Comparison of ENCODE assay signal across 14 mouse cellular contexts in genomic region chr14:35009074-35009473, GRCm38 (mm10).
A peak's percentile ranks its signal among the peaks of the same experiment; 100 is the strongest.
DNase-seq lines count a peak whose midpoint lies in the region; ATAC-seq and TF ChIP-seq lines count a peak whose summit lies in the region.
"Had no signal": no experiment of that assay in that cellular context is flagged by ENCODE, and none has a peak within 500 bp of the region (broad histone marks: within the 10 kb centered on the region; RNA-seq: fewer than 3 reads in every experiment).

No protein-coding gene starts in this region.

- no peaks in the 10 kb centered on the region for H3K9me3 ChIP-seq in kidney, embryonic 16.5 days (ENCODE audit: low read length)
- no peaks in the 10 kb centered on the region for H3K9me3 ChIP-seq in kidney, embryonic 15.5 days (replicated peaks)
- no peaks in the 10 kb centered on the region for H3K9me3 ChIP-seq in ES-E14 (ENCODE audit: control insufficient read depth, insufficient read depth, low read depth, low read length)
- H3K9me3 ChIP-seq in hindbrain, embryonic 16.5 days (ENCODE audit: control insufficient read depth, low read length), result no peaks in the 10 kb centered on the region
- H3K9me3 ChIP-seq: embryonic facial prominence, embryonic 15.5 days; limb, embryonic 15.5 days; lung, embryonic 15.5 days had no signal

- no peaks in the 10 kb centered on the region for H3K36me3 ChIP-seq in kidney, embryonic 16.5 days (ENCODE audit: insufficient read depth, low read length)
- no peaks in the 10 kb centered on the region for H3K36me3 ChIP-seq in kidney, embryonic 15.5 days
- H3K36me3 ChIP-seq in ES-E14 (ENCODE audit: control insufficient read depth, insufficient read depth, low read length, poor library complexity, severe bottlenecking), result no peaks in the 10 kb centered on the region
- H3K36me3 ChIP-seq in hindbrain, embryonic 16.5 days (ENCODE audit: control insufficient read depth, insufficient read depth, low read length), result no peaks in the 10 kb centered on the region
- H3K36me3 ChIP-seq: embryonic facial prominence, embryonic 15.5 days; limb, embryonic 15.5 days; lung, embryonic 15.5 days had no signal

- TF ChIP-seq POLR2A in brain, embryonic 14.5 days (IDR thresholded peaks at IDR 0.05; ENCODE audit: borderline replicate concordance, extremely low read depth, insufficient read depth, insufficient read length, poor library complexity, severe bottlenecking), result no peak

- no peak for TF ChIP-seq CTCF in brain, embryonic 14.5 days (IDR thresholded peaks at IDR 0.05; ENCODE audit: borderline replicate concordance, extremely low read depth, insufficient read depth, insufficient read length)

- no peak overlapping the region for H3K27ac ChIP-seq in kidney, embryonic 16.5 days (ENCODE audit: low read length)
- no peak overlapping the region for H3K27ac ChIP-seq in kidney, embryonic 15.5 days
- H3K27ac ChIP-seq in ES-E14 (ENCODE audit: insufficient read depth, low read depth, low read length, poor library complexity, severe bottlenecking), result no peak overlapping the region
- no peak overlapping the region for H3K27ac ChIP-seq in hindbrain, embryonic 16.5 days (ENCODE audit: low read depth, low read length)
- H3K27ac ChIP-seq: embryonic facial prominence, embryonic 15.5 days; limb, embryonic 15.5 days; lung, embryonic 15.5 days had no signal

- ATAC-seq in kidney, embryonic 16.5 days (ENCODE audit: low FRiP score, low TSS enrichment), result 0 out of 2 replicates have a peak, but pooled peaks have one; percentile 9
- ATAC-seq in kidney, embryonic 15.5 days (replicated peaks; ENCODE audit: low FRiP score), result no peak
- ATAC-seq in hindbrain, embryonic 16.5 days, result peak; percentile 29; the same call in 1 of the 2 replicates
- ATAC-seq: intestine, postnatal 0 days had no signal

- peak; percentile 47 for DNase-seq in ES-E14 (ENCODE audit: low read depth, low spot score)
- peak; percentile 72 for DNase-seq in brain, embryonic 14.5 days (ENCODE audit: low read depth)
- no peak for DNase-seq in left cerebral cortex, postnatal 25 days (ENCODE audit: low spot score in 2 of 2)
- DNase-seq in adipocyte (ENCODE audit: low spot score), result no peak
- DNase-seq: adrenal gland, postnatal 25 days; kidney, postnatal 4 days had no signal

- no peaks in the 10 kb centered on the region for H3K4me1 ChIP-seq in kidney, embryonic 16.5 days (ENCODE audit: insufficient read depth, low read length)
- H3K4me1 ChIP-seq in kidney, embryonic 15.5 days, result no peaks in the 10 kb centered on the region
- 0 out of 4 replicates have a peak, but pooled peaks cover 0 to 1% of the 10 kb centered on the region in 2 experiments for H3K4me1 ChIP-seq in ES-E14 (ENCODE audit: control insufficient read depth in 2 of 2, insufficient read depth in 2 of 2, low read length in 2 of 2, poor library complexity in 1 of 2)
- H3K4me1 ChIP-seq in hindbrain, embryonic 16.5 days (ENCODE audit: control insufficient read depth, insufficient read depth, low read depth, low read length), result peaks cover 7% of the 10 kb centered on the region; the same call in 1 of the 2 replicates
- H3K4me1 ChIP-seq: embryonic facial prominence, embryonic 15.5 days; limb, embryonic 15.5 days; lung, embryonic 15.5 days had no signal

- WGBS in kidney, embryonic 16.5 days, result 14% methylated on average over 9 of the region's 9 CpGs
- WGBS in kidney, embryonic 15.5 days, result 11% methylated on average over 9 of the region's 9 CpGs
- WGBS in hindbrain, embryonic 16.5 days, result 22% methylated on average over 9 of the region's 9 CpGs

- no peak overlapping the region for H3K4me3 ChIP-seq in kidney, embryonic 16.5 days (ENCODE audit: low read length)
- no peak overlapping the region for H3K4me3 ChIP-seq in kidney, embryonic 15.5 days (replicated peaks)
- peak overlapping the region in 1 of 2 experiments; percentile 3; a peak in 1 of 4 replicates for H3K4me3 ChIP-seq in ES-E14 (ENCODE audit: insufficient read depth in 1 of 2, low read depth in 1 of 2, low read length in 2 of 2, poor library complexity in 1 of 2, severe bottlenecking in 1 of 2)
- no peak overlapping the region for H3K4me3 ChIP-seq in hindbrain, embryonic 16.5 days (ENCODE audit: low read length)
- H3K4me3 ChIP-seq: embryonic facial prominence, embryonic 15.5 days; limb, embryonic 15.5 days; lung, embryonic 15.5 days had no signal

- no peak overlapping the region for H3K9ac ChIP-seq in kidney, embryonic 16.5 days (replicated peaks; ENCODE audit: low read length)
- H3K9ac ChIP-seq in kidney, embryonic 15.5 days, result no peak overlapping the region
- H3K9ac ChIP-seq in ES-E14 (ENCODE audit: insufficient read depth, low read depth, low read length, poor library complexity, severe bottlenecking), result no peak overlapping the region
- no peak overlapping the region for H3K9ac ChIP-seq in hindbrain, embryonic 16.5 days (ENCODE audit: low read depth, low read length)
- H3K9ac ChIP-seq: embryonic facial prominence, embryonic 15.5 days; limb, embryonic 15.5 days; lung, embryonic 15.5 days had no signal

- H3K27me3 ChIP-seq in kidney, embryonic 16.5 days (ENCODE audit: insufficient read depth, low read length), result no peaks in the 10 kb centered on the region
- no peaks in the 10 kb centered on the region for H3K27me3 ChIP-seq in kidney, embryonic 15.5 days
- H3K27me3 ChIP-seq in hindbrain, embryonic 16.5 days (replicated peaks; ENCODE audit: control insufficient read depth, insufficient read depth, low read length), result no peaks in the 10 kb centered on the region
- H3K27me3 ChIP-seq: embryonic facial prominence, embryonic 15.5 days; limb, embryonic 15.5 days; lung, embryonic 15.5 days had no signal

- intact Hi-C loops in left cerebral cortex, postnatal 25 days (cut with DNase I), result no loop called here

- no peak overlapping the region for H3K4me2 ChIP-seq in kidney, embryonic 16.5 days (replicated peaks; ENCODE audit: low read depth, low read length)
- no peak overlapping the region for H3K4me2 ChIP-seq in kidney, embryonic 15.5 days
- H3K4me2 ChIP-seq in hindbrain, embryonic 16.5 days (ENCODE audit: low read length), result peak overlapping the region; percentile 2; the same call in 1 of the 2 replicates
- H3K4me2 ChIP-seq: embryonic facial prominence, embryonic 15.5 days; heart, embryonic 11.5 days; limb, embryonic 15.5 days; lung, embryonic 15.5 days had no signal

- in situ Hi-C loops in ES-E14 (cut with MboI; ENCODE audit: low sequenced_read_pairs in 2 of 2, unreplicated experiment in 2 of 2), result no loop called here

TF ChIP-seq in ES-E14, 5 proteins besides CTCF, POLR2A, EP300 and RAD21:
- TF ChIP-seq HCFC1 (IDR thresholded peaks at IDR 0.05; ENCODE audit: borderline replicate concordance, insufficient read depth, low read length) (no peak), MAFK (IDR thresholded peaks at IDR 0.05; ENCODE audit: insufficient read depth, low read depth, low read length) (no peak), ZC3H11A (IDR thresholded peaks at IDR 0.05; ENCODE audit: borderline replicate concordance, low read depth, low read length) (no peak), CHD2 (IDR thresholded peaks at IDR 0.05; ENCODE audit: low read depth, low read length) (no peak), ZNF384 (IDR thresholded peaks at IDR 0.05; ENCODE audit: low read depth, low read length) (no peak)

Comparison
In these comparisons a context has a peak if more than half of its experiments do, and no peak if none do; other contexts are left out.
1. DNase-seq: peak in ES-E14 (single experiment) and brain, embryonic 14.5 days (single experiment); none in left cerebral cortex, postnatal 25 days (0 of 2) and adipocyte (single experiment).